Mouse (Mus musculus) intestine, embryonic 16.5 days (tissue): ENCODE results near the gene Tmem51. TPM values are rescaled to one million over a fixed set of nuclear protein-coding genes. Genes with fewer than 3 reads are reported as not detected.
A peak's percentile ranks its signal among the peaks of the same experiment; 100 is the strongest.

Experiments used
- ATAC-seq: fragments of 200-750 bp; cut with Nextera tagmentation; 2 replicates; pipeline ENCODE4 v1.8.0; 2017; ENCODE audit warnings: moderate TSS enrichment, moderate library complexity
- H3K27ac ChIP-seq: fragments of 300-500 bp; sonication (generic); 2 replicates; pipeline ENCODE4 v1.5.1; 2014; ENCODE audit warnings: mild to moderate bottlenecking, low read length
- H3K27me3 ChIP-seq: fragments of 300-500 bp; sonication (generic); replicated peaks from 2 replicates; pipeline ENCODE4 v1.6.1; 2014; ENCODE audit warnings: low read length, control low read depth, mixed read lengths; ENCODE audit not compliant: control insufficient read depth, insufficient read depth
- H3K36me3 ChIP-seq: fragments of 300-500 bp; sonication (generic); 2 replicates; pipeline ENCODE4 v1.6.1; 2014; ENCODE audit warnings: low read length, control low read depth; ENCODE audit not compliant: control insufficient read depth, insufficient read depth
- H3K4me1 ChIP-seq: fragments of 300-500 bp; sonication (generic); 2 replicates; pipeline ENCODE4 v1.6.1; 2014; ENCODE audit warnings: low read length, control low read depth, mixed read lengths; ENCODE audit not compliant: control insufficient read depth, insufficient read depth
- H3K4me2 ChIP-seq: fragments of 300-500 bp; sonication (generic); 2 replicates; pipeline ENCODE4 v1.6.1; 2014; ENCODE audit warnings: low read depth, low read length, control low read depth
- H3K4me3 ChIP-seq: fragments of 300-500 bp; sonication (generic); 2 replicates; pipeline ENCODE4 v1.5.1; 2014; ENCODE audit warnings: mild to moderate bottlenecking, low read length
- H3K9ac ChIP-seq: fragments of 300-500 bp; sonication (generic); 2 replicates; pipeline ENCODE4 v1.6.1; 2014; ENCODE audit warnings: low read depth, low read length
- H3K9me3 ChIP-seq: fragments of 300-500 bp; sonication (generic); 2 replicates; pipeline ENCODE4 v1.6.1; 2016; ENCODE audit warnings: low read length, control low read depth; ENCODE audit not compliant: control insufficient read depth
- WGBS: fragments of 180-500 bp; shearing (Covaris S2); extraction: QIAGEN DNeasy Blood & Tissue Kit; methylation state at CpG from one replicate; pipeline ENCODE4 v1.1.7; 2014; 5-methylcytosine and 5-hydroxymethylcytosine counted together
- polyA plus RNA-seq: library from polyadenylated mRNA; unstranded; fragments of >200 nt; fragmentation: Nextera tagmentation; extraction: Ambion mirVana; gene quantifications from 2 replicates; pipeline ENCODE4 v1.2.1, GENCODE M21; 2015

The Tmem51 gene
- polyA plus RNA-seq, 1 experiment from 2014 or later = 160 TPM

GRCm38 (mm10) chr4:142064582-142065228, 19.4 kb downstream of the Tmem51 start:
- Histone ChIP-seq H3K36me3 (no peaks in the 10 kb centered on the region), H3K4me1 (peaks cover 66% of the 10 kb centered on the region), H3K27ac (peak overlapping the region; percentile 79), H3K27me3 (no peaks in the 10 kb centered on the region), H3K4me2 (no peak overlapping the region), H3K9me3 (peaks cover 3% of the 10 kb centered on the region; the same call in 1 of the 2 replicates), H3K9ac (no peak overlapping the region), H3K4me3 (no peak overlapping the region)
- 82% methylated on average over 11 of the region's 11 CpGs for WGBS
- ATAC-seq = no peak

- Histone ChIP-seq H3K36me3 (no peaks in the 10 kb centered on the region), H3K4me1 (peaks cover 63% of the 10 kb centered on the region), H3K9me3 (peaks cover 3% of the 10 kb centered on the region; the same call in 1 of the 2 replicates), H3K27me3 (no peaks in the 10 kb centered on the region), H3K4me3 (no peak overlapping the region), H3K27ac (peak overlapping the region; percentile 42; the same call in 1 of the 2 replicates), H3K4me2 (no peak overlapping the region), H3K9ac (no peak overlapping the region)
- WGBS = 79% methylated on average over 8 of the region's 8 CpGs
- ATAC-seq = 0 out of 2 replicates have a peak, but pooled peaks have one; percentile 16
These were observed 21.0 kb downstream of the Tmem51 start for GRCm38 (mm10) chr4:142063057-142063534.

DNA sequence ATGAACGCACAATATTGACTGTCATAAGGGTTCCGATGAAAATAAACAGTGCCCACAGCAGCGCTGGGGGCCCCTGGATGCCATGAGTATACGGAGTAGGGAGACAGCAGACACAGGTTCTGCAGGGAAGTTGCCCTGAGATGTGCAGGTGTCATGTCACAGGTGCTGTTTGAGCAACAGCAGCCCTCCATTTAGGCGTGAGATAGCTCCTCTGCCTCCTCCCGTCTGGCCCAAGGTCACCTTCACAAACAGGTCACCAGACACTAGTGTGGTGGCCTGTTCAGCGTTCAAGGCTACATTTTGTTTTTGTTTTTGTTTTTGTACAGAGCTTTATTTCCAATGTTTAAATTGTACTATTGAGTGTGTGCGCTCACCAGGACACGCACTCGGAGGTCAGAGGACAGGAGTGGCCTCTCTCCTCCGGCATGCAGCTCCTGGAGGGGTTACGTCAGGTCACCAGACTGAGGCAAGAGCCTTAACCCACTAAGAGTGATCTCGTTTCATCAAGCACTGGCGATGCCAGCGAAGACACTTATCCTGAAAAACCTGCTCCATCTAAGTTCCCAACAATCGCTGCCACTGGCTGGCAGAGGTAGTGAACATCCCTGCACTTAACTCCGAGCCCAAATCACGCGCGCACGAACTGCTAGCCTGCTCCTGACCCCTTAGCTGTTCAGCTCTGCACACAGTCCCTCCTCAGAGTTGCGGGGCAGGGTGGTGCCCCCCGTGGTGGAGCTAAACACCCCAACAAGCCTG, 22.4 kb downstream of the Tmem51 start:
- 73% methylated on average over 23 of the region's 23 CpGs for WGBS
- H3K27ac ChIP-seq = 0 out of 2 replicates have a peak overlapping the region, but pooled peaks have one; percentile 26
- peaks cover 65% of the 10 kb centered on the region for H3K4me1 ChIP-seq

DNA sequence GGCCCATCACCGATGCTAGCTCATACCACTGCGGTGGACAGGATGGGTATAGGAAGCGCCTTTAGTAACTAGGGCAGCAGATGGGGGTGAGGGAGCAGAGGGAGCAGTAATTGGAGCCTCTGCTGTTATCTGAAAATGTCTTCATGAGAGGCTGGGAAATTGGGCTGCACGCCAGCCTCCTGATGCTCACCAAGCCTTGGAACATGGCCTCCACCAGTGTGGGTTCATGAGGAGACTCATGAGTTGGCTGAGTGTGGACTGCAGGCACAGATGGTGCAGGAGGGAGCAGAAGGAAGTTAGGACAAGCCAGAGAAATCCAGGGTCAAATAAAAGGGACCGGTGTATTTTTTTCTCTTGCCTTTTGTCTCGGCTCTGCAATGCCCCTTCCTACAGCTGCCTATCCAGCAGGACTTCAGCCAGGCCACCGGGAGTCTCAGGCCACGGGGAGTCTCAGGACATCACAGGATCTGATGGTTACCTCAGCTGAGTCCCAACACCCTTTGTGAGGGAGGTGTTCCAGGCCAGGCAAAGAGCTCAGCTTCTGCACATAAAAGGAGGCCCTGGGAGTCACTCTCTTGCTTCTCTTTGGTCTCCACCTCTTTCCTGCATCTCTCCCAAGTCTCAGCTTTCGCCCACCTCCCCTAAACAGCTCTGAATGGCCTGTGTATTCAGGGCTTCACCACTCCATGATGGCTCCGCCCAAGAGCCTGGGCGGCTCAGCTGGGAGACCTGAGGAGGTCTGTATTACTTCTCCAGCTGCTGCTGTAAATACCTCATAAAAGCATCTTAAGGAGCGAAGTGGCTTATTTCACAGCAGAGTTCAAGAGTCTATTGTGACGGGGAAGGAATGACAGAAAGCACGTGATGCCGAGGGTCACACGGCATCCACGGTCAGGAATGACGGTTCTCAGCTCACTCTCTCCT, 23.4 kb downstream of the Tmem51 start:
- ATAC-seq = peak; percentile 35
- Histone ChIP-seq H3K27me3 (no peaks in the 10 kb centered on the region), H3K9ac (0 out of 2 replicates have a peak overlapping the region, but pooled peaks have one; percentile 5), H3K9me3 (peaks cover 3% of the 10 kb centered on the region; the same call in 1 of the 2 replicates), H3K4me1 (peaks cover 57% of the 10 kb centered on the region), H3K4me3 (no peak overlapping the region), H3K4me2 (no peak overlapping the region), H3K27ac (peak overlapping the region; percentile 26), H3K36me3 (no peaks in the 10 kb centered on the region)
- WGBS = 48% methylated on average over 18 of the region's 18 CpGs

More for the DNA sequence above, 22.4 kb downstream of the Tmem51 start:
- Histone ChIP-seq H3K4me2 (no peak overlapping the region), H3K9ac (no peak overlapping the region), H3K36me3 (no peaks in the 10 kb centered on the region), H3K27me3 (no peaks in the 10 kb centered on the region), H3K9me3 (peaks cover 3% of the 10 kb centered on the region; the same call in 1 of the 2 replicates), H3K4me3 (no peak overlapping the region)
- no peak for ATAC-seq

DNA sequence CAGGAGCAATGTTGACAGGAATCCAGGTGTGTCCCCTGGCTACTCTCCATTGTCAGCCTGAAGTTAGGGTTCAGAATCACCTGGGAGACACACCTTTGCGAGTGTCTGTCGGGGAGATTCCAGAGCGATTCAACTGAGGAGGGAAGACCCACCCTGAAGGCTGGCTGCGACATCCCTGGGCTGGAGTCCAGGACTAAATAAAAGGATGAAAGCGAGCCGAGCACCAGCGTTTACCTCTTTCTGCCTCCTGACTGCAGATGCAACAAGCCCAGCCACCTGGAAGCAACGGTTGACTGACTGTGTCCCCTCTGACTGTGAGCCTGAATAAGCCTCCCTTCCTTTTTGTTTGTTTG, 24.3 kb downstream of the Tmem51 start:
- Histone ChIP-seq H3K27ac (no peak overlapping the region), H3K4me1 (peaks cover 51% of the 10 kb centered on the region), H3K9ac (no peak overlapping the region), H3K27me3 (no peaks in the 10 kb centered on the region), H3K36me3 (no peaks in the 10 kb centered on the region), H3K4me2 (no peak overlapping the region), H3K4me3 (no peak overlapping the region), H3K9me3 (peaks cover 3% of the 10 kb centered on the region; the same call in 1 of the 2 replicates)
- no peak for ATAC-seq
- 84% methylated on average over 8 of the region's 8 CpGs for WGBS

DNA sequence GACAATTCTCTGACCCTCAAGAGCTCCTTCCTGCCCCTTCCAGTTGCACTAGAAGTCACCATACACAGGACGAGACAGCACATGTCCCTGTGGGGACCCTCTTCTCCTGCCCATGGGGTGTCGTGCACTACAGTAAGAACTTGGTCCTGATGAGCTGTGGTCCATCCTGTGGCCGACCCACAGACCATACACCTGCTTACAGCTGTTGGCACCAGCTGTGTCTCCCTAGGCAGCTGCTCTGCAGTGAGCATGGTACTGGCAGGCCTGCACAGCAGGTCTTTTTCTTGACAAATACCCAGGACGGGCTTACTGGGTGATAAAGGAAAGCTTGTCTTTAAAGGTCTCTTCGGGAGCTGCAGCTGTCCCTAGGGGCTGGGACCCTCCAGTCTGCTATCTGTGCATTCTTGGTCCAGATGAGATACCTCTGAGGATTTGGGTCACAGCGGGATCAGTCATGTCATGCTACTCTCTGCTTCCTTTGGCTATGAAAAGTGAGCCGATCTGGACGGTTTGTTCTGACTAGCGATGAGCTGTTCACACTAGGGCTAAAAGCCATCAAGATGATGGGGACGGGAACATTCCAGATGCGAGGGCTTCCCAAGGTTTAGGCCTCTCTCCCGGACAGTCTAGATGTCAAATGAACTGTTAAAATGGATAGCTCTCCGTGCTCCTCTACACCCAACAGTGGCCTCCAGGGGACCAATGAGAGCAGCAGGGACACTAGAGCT, 24.8 kb downstream of the Tmem51 start:
- H3K4me1 ChIP-seq = peaks cover 48% of the 10 kb centered on the region
- H3K27me3 ChIP-seq = no peaks in the 10 kb centered on the region
- H3K27ac ChIP-seq = no peak overlapping the region
- WGBS = 79% methylated on average over 13 of the region's 13 CpGs
- no peak for ATAC-seq
- H3K9ac ChIP-seq = no peak overlapping the region
- no peak overlapping the region for H3K4me3 ChIP-seq
- H3K9me3 ChIP-seq = peaks cover 3% of the 10 kb centered on the region; the same call in 1 of the 2 replicates
- H3K4me2 ChIP-seq = no peak overlapping the region
- H3K36me3 ChIP-seq = no peaks in the 10 kb centered on the region

DNA sequence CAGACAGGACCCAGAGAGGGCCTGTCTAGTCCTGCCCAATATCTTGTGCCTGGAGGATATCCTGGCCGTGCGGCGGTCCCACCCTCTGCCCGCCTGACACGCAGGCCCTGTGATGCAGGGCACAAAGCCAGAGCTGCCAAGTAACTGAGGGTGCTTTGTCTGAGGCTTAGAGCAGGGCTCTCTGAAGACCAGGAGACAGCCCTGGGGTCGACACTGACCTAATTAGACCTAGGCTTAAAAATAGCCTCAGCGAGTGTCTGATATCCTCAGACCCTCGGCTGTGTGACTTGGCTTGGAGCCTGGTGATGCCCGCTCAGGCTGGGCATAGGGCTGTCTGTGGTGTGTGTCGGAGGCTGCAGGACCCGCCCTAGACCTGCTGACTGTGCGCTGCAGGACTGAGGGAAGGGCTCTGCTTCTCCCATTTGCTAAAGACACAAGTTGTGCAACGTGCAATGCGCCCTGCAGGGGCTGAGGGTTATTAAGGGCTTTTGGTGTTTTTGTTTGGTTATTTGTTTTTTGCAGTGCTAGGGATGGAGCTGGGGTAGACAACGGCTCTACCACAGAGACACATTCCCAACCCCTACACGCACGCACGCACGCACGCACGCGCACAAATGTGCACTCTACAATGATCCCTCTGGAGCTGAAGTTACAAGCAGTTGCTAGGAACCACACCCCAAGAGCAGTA, 26.4 kb downstream of the Tmem51 start:
- Histone ChIP-seq H3K27ac (no peak overlapping the region), H3K9me3 (peaks cover 3% of the 10 kb centered on the region; the same call in 1 of the 2 replicates), H3K4me1 (peaks cover 49% of the 10 kb centered on the region), H3K9ac (0 out of 2 replicates have a peak overlapping the region, but pooled peaks have one; percentile 21), H3K27me3 (no peaks in the 10 kb centered on the region), H3K4me3 (no peak overlapping the region), H3K36me3 (no peaks in the 10 kb centered on the region), H3K4me2 (no peak overlapping the region)
- ATAC-seq = no peak
- WGBS = 87% methylated on average over 22 of the region's 22 CpGs

GRCm38 (mm10) chr4:142055600-142055999, 28.5 kb downstream of the Tmem51 start:
- ATAC-seq = no peak
- WGBS = 77% methylated on average over 8 of the region's 8 CpGs
- H3K9me3 ChIP-seq = peaks cover 3% of the 10 kb centered on the region; the same call in 1 of the 2 replicates
- peaks cover 37% of the 10 kb centered on the region for H3K4me1 ChIP-seq
- H3K4me3 ChIP-seq = no peak overlapping the region
- H3K27me3 ChIP-seq = no peaks in the 10 kb centered on the region
- no peak overlapping the region for H3K9ac ChIP-seq
- H3K36me3 ChIP-seq = no peaks in the 10 kb centered on the region
- H3K27ac ChIP-seq = no peak overlapping the region
- H3K4me2 ChIP-seq = no peak overlapping the region
